In the genomic region with DNA sequence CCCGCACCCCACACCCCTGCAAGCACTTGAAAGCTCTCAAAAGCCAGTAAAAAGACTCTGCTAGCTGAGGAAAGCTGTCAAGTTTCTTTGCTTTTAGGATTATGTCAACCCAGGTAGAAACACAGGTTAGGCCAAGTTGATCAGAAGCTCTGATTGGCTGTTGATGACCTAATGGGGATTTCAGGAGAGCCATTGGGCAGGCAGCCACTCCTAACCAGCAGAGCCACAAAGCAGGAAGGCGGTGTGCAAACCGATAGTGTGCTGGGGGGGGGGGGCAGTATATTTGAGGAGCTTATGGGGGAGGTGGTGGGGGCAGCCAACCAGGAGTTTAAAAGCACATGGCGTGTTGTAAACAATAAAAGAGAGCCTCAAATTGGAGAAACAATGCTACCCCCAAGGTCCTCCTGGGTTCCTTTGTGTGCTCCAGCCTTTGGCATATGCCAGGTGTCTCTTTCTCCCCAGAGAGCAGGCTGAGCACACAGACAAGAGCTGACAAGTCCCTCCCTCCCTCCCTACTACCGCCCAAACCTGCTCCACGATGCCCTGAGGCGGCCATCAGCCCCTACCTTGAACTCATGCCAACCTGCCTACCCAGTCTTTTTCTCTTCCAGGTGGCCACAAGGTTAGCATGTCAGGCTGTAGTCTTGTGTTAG, we compare ENCODE assay signal across 11 mouse cellular contexts. TPM values are rescaled to one million over a fixed set of nuclear protein-coding genes. Genes with fewer than 3 reads are reported as not detected.
DNase-seq lines count a peak whose midpoint lies in the region; ATAC-seq and TF ChIP-seq lines count a peak whose summit lies in the region.
"Had no signal": no experiment of that assay in that cellular context is flagged by ENCODE, and none has a peak within 500 bp of the region (broad histone marks: within the 10 kb centered on the region; RNA-seq: fewer than 3 reads in every experiment).

No protein-coding gene starts in this region.

- peaks cover 17% of the 10 kb centered on the region for H3K4me1 ChIP-seq in limb, embryonic 10.5 days
- H3K4me1 ChIP-seq in small intestine, adult 2 months (ENCODE audit: control insufficient read depth, insufficient read depth, insufficient read length, low read length): peaks cover 12% of the 10 kb centered on the region; the same call in 1 of the 2 replicates
- no peaks in the 10 kb centered on the region for H3K4me1 ChIP-seq in forebrain, embryonic 11.5 days (replicated peaks; ENCODE audit: control insufficient read depth, insufficient read depth, low read length)
- H3K4me1 ChIP-seq: neural tube, embryonic 15.5 days had no signal

- H3K27me3 ChIP-seq in limb, embryonic 10.5 days (ENCODE audit: low read depth, poor library complexity, severe bottlenecking): no peaks in the 10 kb centered on the region
- H3K27me3 ChIP-seq in small intestine, adult 2 months (ENCODE audit: control insufficient read depth, insufficient read depth, low read length): no peaks in the 10 kb centered on the region
- no peaks in the 10 kb centered on the region for H3K27me3 ChIP-seq in forebrain, embryonic 11.5 days (ENCODE audit: control insufficient read depth, insufficient read depth, low read length)
- H3K27me3 ChIP-seq: forebrain, embryonic 13.5 days; neural tube, embryonic 15.5 days had no signal

- 0 out of 2 replicates have a peak overlapping the region, but pooled peaks have one; percentile 44 for H3K27ac ChIP-seq in limb, embryonic 10.5 days
- H3K27ac ChIP-seq in small intestine, adult 2 months (ENCODE audit: insufficient read depth, low read depth, low read length): peak overlapping the region; percentile 90
- H3K27ac ChIP-seq in forebrain, embryonic 11.5 days (ENCODE audit: low read depth, low read length): no peak overlapping the region
- H3K27ac ChIP-seq: forebrain, embryonic 13.5 days; neural tube, embryonic 15.5 days had no signal

- TF ChIP-seq POLR2A in small intestine, adult 2 months (IDR thresholded peaks at IDR 0.05; ENCODE audit: low read depth, low read length): no peak

- H3K9ac ChIP-seq in forebrain, embryonic 11.5 days (ENCODE audit: low read length): no peak overlapping the region
- H3K9ac ChIP-seq: forebrain, embryonic 13.5 days; neural tube, embryonic 15.5 days had no signal

- no peak overlapping the region for H3K4me3 ChIP-seq in limb, embryonic 10.5 days
- no peak overlapping the region for H3K4me3 ChIP-seq in small intestine, adult 2 months (ENCODE audit: low read depth, low read length)
- H3K4me3 ChIP-seq in forebrain, embryonic 11.5 days (ENCODE audit: low read depth, low read length): no peak overlapping the region
- H3K4me3 ChIP-seq: forebrain, embryonic 13.5 days; neural tube, embryonic 15.5 days had no signal

- H3K36me3 ChIP-seq in limb, embryonic 10.5 days: no peaks in the 10 kb centered on the region
- H3K36me3 ChIP-seq in small intestine, adult 2 months (ENCODE audit: control insufficient read depth, insufficient read depth, low read length): no peaks in the 10 kb centered on the region
- H3K36me3 ChIP-seq in forebrain, embryonic 11.5 days (ENCODE audit: control insufficient read depth, insufficient read depth, low read length): no peaks in the 10 kb centered on the region
- H3K36me3 ChIP-seq: neural tube, embryonic 15.5 days had no signal

- DNase-seq in cerebellum, adult 18-20 months: no peak
- DNase-seq in fat pad, adult 2 months (ENCODE audit: extremely low read depth, low read depth, low spot score): peak; percentile 67
- no peak for DNase-seq in limb, embryonic 10.5 days (ENCODE audit: low spot score)
- no peak for DNase-seq in right cerebral cortex, postnatal 36 days (ENCODE audit: low spot score in 2 of 2)
- no peak for DNase-seq in forebrain, embryonic 11.5 days (ENCODE audit: low spot score)
- DNase-seq: cerebellum, adult 11-12 months had no signal

- H3K4me2 ChIP-seq in forebrain, embryonic 11.5 days (ENCODE audit: low read depth, low read length, severe bottlenecking): no peak overlapping the region
- H3K4me2 ChIP-seq: forebrain, embryonic 13.5 days; neural tube, embryonic 15.5 days had no signal

- WGBS in limb, embryonic 10.5 days: 85% methylated on average over 7 of the region's 7 CpGs
- WGBS in small intestine, adult 2 months: 25% methylated on average over 7 of the region's 7 CpGs
- WGBS in forebrain, embryonic 11.5 days: 70% methylated on average over 7 of the region's 7 CpGs

- TF ChIP-seq CTCF in small intestine, adult 2 months (IDR thresholded peaks at IDR 0.05; ENCODE audit: extremely low read depth, insufficient read length, insufficient replicate concordance, low read depth, low read length): no peak

- ATAC-seq in cerebellum, adult (ENCODE audit: insufficient number of reproducible peaks, low FRiP score, low TSS enrichment): peak; percentile 49; the same call in 1 of the 2 replicates
- ATAC-seq in megakaryocyte-erythroid progenitor cell, adult 5-6 weeks (replicated peaks; ENCODE audit: low FRiP score, low TSS enrichment, poor library complexity, severe bottlenecking): no peak
- no peak for ATAC-seq in forebrain, embryonic 11.5 days (replicated peaks; ENCODE audit: low FRiP score)
- ATAC-seq: forebrain, embryonic 13.5 days had no signal

- no peaks in the 10 kb centered on the region for H3K9me3 ChIP-seq in limb, embryonic 10.5 days (replicated peaks)
- H3K9me3 ChIP-seq in forebrain, embryonic 11.5 days (ENCODE audit: control insufficient read depth, low read length): no peaks in the 10 kb centered on the region
- H3K9me3 ChIP-seq: forebrain, embryonic 13.5 days; neural tube, embryonic 15.5 days had no signal

RNA-seq across cellular contexts. Expression of a gene that starts 18.3 kb away (rescaled TPM):
- polyA plus RNA-seq in limb, embryonic 10.5 days (2016; fragmentation: Nextera tagmentation; extraction: Ambion mirVana): 114 and 129 TPM in 2 replicates
- 35.8 and 48.1 TPM in 2 replicates for polyA plus RNA-seq in small intestine, adult 2 months (2012; rRNA removed)
- total RNA-seq in megakaryocyte-erythroid progenitor cell, adult 5-6 weeks (2014; fragmentation: Nextera tagmentation): 19.1 and 28.6 TPM in 2 replicates
- 22.2 and 25.9 TPM in 2 replicates for total RNA-seq in megakaryocyte-erythroid progenitor cell, adult 5-6 weeks (2017)
- 72.0 and 73.1 TPM in 2 replicates for polyA plus RNA-seq in forebrain, embryonic 11.5 days (2014; fragmentation: Nextera tagmentation; extraction: Ambion mirVana)

RNA-seq across cellular contexts. Expression of a gene that starts 49.6 kb away (rescaled TPM):
- polyA plus RNA-seq in limb, embryonic 10.5 days (2016; fragmentation: Nextera tagmentation; extraction: Ambion mirVana): 104 and 106 TPM in 2 replicates
- 21.0 and 31.8 TPM in 2 replicates for polyA plus RNA-seq in small intestine, adult 2 months (2012; rRNA removed)
- 70.2 and 107 TPM in 2 replicates for total RNA-seq in megakaryocyte-erythroid progenitor cell, adult 5-6 weeks (2014; fragmentation: Nextera tagmentation)
- total RNA-seq in megakaryocyte-erythroid progenitor cell, adult 5-6 weeks (2017): 75.1 and 92.8 TPM in 2 replicates
- 79.0 and 84.6 TPM in 2 replicates for polyA plus RNA-seq in forebrain, embryonic 11.5 days (2014; fragmentation: Nextera tagmentation; extraction: Ambion mirVana)
